Mouse (Mus musculus) lung, embryonic 16.5 days (tissue): ENCODE results near the gene Gm12790. TPM values are rescaled to one million over a fixed set of nuclear protein-coding genes. Genes with fewer than 3 reads are reported as not detected.
"Not testable (repeated sequence)": the region's sequence is repeated elsewhere in the genome, so short reads cannot be mapped to it uniquely, and the experiment has no call there.

Experiments
- ATAC-seq: fragments of 200-750 bp; cut with Nextera tagmentation; 2 replicates; pipeline ENCODE4 v1.8.0; 2017; ENCODE audit warnings: low read depth, mild to moderate bottlenecking, moderate library complexity
- H3K27ac ChIP-seq: fragments of 300-500 bp; sonication (generic); 2 replicates; pipeline ENCODE4 v1.5.1; 2014; ENCODE audit warnings: mild to moderate bottlenecking, control low read depth, low read length
- H3K27me3 ChIP-seq: fragments of 300-500 bp; sonication (generic); 2 replicates; pipeline ENCODE4 v1.6.1; 2014; ENCODE audit warnings: low read depth, low read length, mixed read lengths; ENCODE audit not compliant: control insufficient read depth, insufficient read depth
- H3K36me3 ChIP-seq: fragments of 300-500 bp; sonication (generic); 2 replicates; pipeline ENCODE4 v1.6.1; 2014; ENCODE audit warnings: low read length; ENCODE audit not compliant: control insufficient read depth, insufficient read depth
- H3K4me1 ChIP-seq: fragments of 300-500 bp; sonication (generic); replicated peaks from 2 replicates; pipeline ENCODE4 v1.6.1; 2014; ENCODE audit warnings: low read length, mixed read lengths; ENCODE audit not compliant: control insufficient read depth, insufficient read depth
- H3K4me2 ChIP-seq: fragments of 300-500 bp; sonication (generic); 2 replicates; pipeline ENCODE4 v1.6.1; 2014; ENCODE audit warnings: low read depth, low read length, control low read depth
- H3K4me3 ChIP-seq: fragments of 300-500 bp; sonication (generic); 2 replicates; pipeline ENCODE4 v1.5.1; 2014; ENCODE audit warnings: mild to moderate bottlenecking, low read length, control low read depth
- H3K9ac ChIP-seq: fragments of 300-500 bp; sonication (generic); 2 replicates; pipeline ENCODE4 v1.6.1; 2014; ENCODE audit warnings: low read length, control low read depth
- H3K9me3 ChIP-seq: fragments of 300-500 bp; sonication (generic); 2 replicates; pipeline ENCODE4 v1.6.1; 2016; ENCODE audit warnings: low read length; ENCODE audit not compliant: control insufficient read depth
- WGBS: fragments of 180-500 bp; shearing (Covaris S2); extraction: QIAGEN DNeasy Blood & Tissue Kit; methylation state at CpG from one replicate; pipeline ENCODE4 v1.1.7; 2014; 5-methylcytosine and 5-hydroxymethylcytosine counted together
- polyA plus RNA-seq: library from polyadenylated mRNA; unstranded; fragments of >200 nt; fragmentation: Nextera tagmentation; extraction: Ambion mirVana; gene quantifications from 2 replicates; pipeline ENCODE4 v1.2.1, GENCODE M21; 2015

The Gm12790 gene
- polyA plus RNA-seq: not detected in 2 replicates

DNA sequence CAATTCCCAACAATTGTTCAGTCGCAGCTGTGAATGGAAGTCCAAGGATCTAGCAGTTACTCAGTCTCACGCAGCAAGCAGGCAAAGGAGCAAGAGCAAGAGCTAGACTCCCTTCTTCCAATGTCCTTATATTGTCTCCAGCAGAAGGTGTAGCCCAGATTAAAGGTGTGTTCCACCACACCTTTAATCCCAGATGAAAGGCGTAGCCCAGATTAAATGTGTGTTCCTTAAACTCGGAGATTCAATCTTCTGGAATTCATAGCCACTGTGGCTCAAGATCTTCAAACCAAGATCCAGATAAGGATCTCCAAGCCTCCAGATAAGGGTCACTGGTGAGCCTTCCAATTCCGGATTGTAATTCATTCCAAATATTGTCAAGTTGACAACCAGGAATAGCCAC lies at the start of gene Gm12790:
TSS of gene Gm12790 (minus strand) at position 101 of the 400 bp plus-strand sequence.
- H3K4me1 ChIP-seq, H3K9ac ChIP-seq, H3K9me3 ChIP-seq, H3K4me2 ChIP-seq, ATAC-seq, H3K4me3 ChIP-seq, H3K36me3 ChIP-seq, H3K27me3 ChIP-seq, H3K27ac ChIP-seq: not testable (repeated sequence)
- WGBS: no CpG with 5 or more reads among the region's 5 CpGs

DNA sequence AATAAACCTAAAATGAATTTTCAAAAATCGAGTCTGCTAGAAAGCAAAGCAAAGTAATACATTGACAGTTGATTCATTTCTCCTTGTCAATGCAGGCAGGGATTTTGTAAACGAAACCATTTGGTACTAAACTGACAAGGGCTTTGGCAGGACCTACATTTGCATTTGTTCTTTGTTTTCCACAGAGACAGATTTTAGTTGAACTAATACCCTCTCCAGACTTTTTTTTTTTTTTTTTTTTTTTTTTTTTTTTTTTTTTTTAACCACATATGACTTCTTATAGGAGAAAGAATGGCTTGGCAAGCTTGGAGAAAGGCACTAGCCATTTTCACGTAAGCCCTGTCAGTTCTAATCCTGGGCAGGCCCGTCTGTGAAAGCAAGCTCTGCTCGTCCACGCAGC lies 45.8 kb upstream of the Gm12790 start:
- Histone ChIP-seq H3K4me3 (no peak overlapping the region), H3K9me3 (no peaks in the 10 kb centered on the region), H3K4me1 (no peaks in the 10 kb centered on the region), H3K9ac (no peak overlapping the region), H3K4me2 (no peak overlapping the region), H3K36me3 (no peaks in the 10 kb centered on the region), H3K27ac (no peak overlapping the region), H3K27me3 (no peaks in the 10 kb centered on the region)
- ATAC-seq: no peak
- WGBS: 82% methylated on average over 6 of the region's 6 CpGs

DNA sequence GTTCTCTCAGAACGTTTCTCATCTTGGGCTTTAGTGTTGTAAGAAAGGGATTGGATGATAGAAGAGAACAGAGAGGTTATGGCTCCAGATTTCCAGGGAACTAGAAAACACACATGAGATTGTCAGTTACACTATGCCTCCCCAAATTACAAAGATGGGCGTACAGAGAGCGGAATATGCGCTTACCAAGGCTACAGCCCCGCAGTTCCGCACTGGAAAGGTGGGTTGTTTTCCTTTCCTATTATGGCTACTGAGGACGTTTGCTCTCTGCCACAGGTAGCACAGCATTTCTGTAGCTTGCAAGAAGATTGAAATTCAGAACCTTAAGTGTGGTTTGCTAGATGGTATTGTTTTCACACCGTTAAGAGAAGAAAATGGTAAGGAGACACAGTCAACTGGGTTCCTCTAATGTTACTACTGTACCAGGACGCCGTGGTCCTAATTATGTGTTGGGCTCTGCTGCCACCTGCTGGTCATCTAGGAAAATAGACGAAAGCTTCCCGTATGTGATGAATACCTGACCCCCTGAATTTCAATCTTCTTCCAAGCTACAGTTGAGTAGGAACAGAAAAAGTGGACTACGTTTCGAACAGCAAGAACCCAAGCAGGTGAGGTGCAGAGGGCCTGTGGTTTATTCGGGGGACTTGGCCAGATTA lies 17.5 kb upstream of the Gm12790 start:
- H3K27me3 ChIP-seq: no peaks in the 10 kb centered on the region; the same call in 1 of the 2 replicates
- H3K36me3 ChIP-seq: no peaks in the 10 kb centered on the region
- no peak overlapping the region for H3K27ac ChIP-seq
- H3K9me3 ChIP-seq: no peaks in the 10 kb centered on the region
- no peak overlapping the region for H3K9ac ChIP-seq
- ATAC-seq: peak; percentile 73
- H3K4me2 ChIP-seq: no peak overlapping the region
- H3K4me3 ChIP-seq: no peak overlapping the region
- 35% methylated on average over 15 of the region's 15 CpGs for WGBS
- no peaks in the 10 kb centered on the region for H3K4me1 ChIP-seq

DNA sequence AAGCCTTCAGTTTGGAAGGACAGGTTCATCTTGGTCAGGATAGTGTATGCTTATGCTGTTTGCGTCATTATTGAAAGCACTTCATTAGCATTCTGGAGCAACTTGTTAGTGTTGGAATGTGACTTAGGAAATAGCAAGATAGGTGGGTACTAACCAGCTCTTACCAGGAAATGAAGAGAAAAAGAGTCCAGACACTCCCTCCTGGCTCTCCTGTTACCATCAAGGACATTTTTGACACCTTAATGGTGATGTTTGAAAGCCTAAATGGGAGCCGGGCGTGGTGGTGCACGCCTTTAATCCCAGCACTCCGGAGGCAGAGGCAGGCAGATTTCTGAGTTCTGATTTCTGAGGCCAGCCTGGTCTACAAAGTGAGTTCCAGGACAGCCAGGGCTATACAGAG lies 16.6 kb upstream of the Gm12790 start:
- Histone ChIP-seq H3K4me3 (no peak overlapping the region), H3K4me2 (no peak overlapping the region), H3K9me3 (no peaks in the 10 kb centered on the region), H3K27ac (no peak overlapping the region), H3K4me1 (no peaks in the 10 kb centered on the region), H3K27me3 (no peaks in the 10 kb centered on the region; the same call in 1 of the 2 replicates), H3K36me3 (no peaks in the 10 kb centered on the region), H3K9ac (no peak overlapping the region)
- no peak for ATAC-seq
- 85% methylated on average over 5 of the region's 5 CpGs for WGBS

DNA sequence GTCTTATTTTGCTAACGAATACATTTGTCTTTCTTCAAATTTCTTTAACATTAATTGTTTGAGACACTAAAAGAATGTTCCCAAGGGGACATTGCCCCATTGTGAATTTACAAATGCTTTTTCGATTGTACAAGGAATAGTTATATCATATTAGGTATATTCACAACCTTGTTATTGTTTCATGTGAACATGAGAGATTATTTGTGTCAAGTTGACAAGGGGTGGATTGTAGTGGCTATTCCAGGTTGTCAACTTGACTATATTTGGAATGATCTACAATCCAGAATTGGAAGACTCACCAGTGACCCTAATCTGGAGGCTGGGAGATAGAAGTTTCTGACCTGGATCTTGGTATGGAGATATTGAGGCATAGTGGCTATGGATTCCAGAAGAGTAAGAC lies 5.5 kb upstream of the Gm12790 start, which contains the start of gene Gm12789:
TSS of gene Gm12789 (plus strand) at position 301 of the 400 bp plus-strand sequence.
- H3K9me3 ChIP-seq, H3K4me3 ChIP-seq, H3K4me2 ChIP-seq, H3K27me3 ChIP-seq, H3K4me1 ChIP-seq, H3K27ac ChIP-seq, H3K9ac ChIP-seq, ATAC-seq, H3K36me3 ChIP-seq: not testable (repeated sequence)
- 82% methylated on average over 2 of the region's 2 CpGs for WGBS

DNA sequence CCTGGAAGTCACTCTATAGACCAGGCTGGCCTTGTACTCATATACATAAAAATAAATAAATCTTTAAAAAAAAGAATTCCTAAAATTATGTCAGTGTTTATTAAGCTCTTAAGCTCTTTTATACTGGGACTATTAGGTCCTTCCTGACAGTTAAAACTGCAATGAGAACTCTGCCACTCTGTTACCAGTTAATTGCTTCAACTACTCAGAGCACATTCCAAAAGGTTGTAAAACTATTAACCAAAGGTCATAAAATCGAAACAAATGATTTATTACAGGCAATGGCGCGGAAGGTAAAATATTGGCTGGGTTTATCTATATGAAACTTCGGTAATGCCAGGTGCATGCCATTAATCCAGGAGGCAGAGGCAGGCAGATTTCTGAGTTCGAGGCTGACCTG lies 4.8 kb upstream of the Gm12790 start:
- WGBS: 87% methylated on average over 5 of the region's 5 CpGs
- ATAC-seq: no peak
- Histone ChIP-seq H3K4me2 (no peak overlapping the region), H3K36me3 (no peaks in the 10 kb centered on the region), H3K4me1 (no peaks in the 10 kb centered on the region), H3K27ac (no peak overlapping the region), H3K9me3 (no peaks in the 10 kb centered on the region), H3K9ac (no peak overlapping the region), H3K4me3 (no peak overlapping the region), H3K27me3 (no peaks in the 10 kb centered on the region)

DNA sequence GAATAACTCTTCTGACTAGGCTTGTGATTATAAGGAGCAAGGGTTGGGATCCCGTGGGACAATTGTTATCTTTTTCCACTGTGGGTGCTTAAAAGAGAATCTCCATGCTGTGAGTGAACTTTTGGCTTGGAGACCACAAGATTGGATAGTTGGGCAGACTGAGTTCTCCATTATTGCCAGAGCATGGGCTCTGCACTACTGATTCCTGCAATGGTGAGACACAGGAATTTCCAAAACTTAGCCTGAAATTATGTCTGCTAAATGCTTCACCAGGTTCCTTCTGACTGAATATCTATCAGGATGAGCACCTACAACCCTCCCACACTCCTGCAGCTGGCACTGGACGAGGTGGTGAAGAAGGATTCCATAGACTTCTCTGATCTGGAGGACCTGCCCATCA lies 40.7 kb downstream of the Gm12790 start, which contains the start of gene Gm12794:
TSS of gene Gm12794 (plus strand) at position 301 of the 400 bp plus-strand sequence.
- not testable (repeated sequence) for ATAC-seq, H3K36me3 ChIP-seq, H3K27me3 ChIP-seq, H3K4me3 ChIP-seq, H3K27ac ChIP-seq, H3K9ac ChIP-seq, H3K4me1 ChIP-seq, H3K4me2 ChIP-seq, H3K9me3 ChIP-seq
- 55% methylated on average over 2 of the region's 2 CpGs for WGBS

Other genes starting within 250 kb of the Gm12790 start
- gene B020004J07Rik, start 137.0 kb downstream of the Gm12790 start, polyA plus RNA-seq: not detected in 2 replicates
- 0.23 TPM in 1 of 2 replicates, not detected in the other for gene C130073F10Rik, start 87.3 kb downstream of the Gm12790 start, polyA plus RNA-seq
- gene Gm12800, start 71.9 kb downstream of the Gm12790 start, polyA plus RNA-seq: not detected in 2 replicates
- not detected in 2 replicates for gene Gm12794, start 40.6 kb downstream of the Gm12790 start, polyA plus RNA-seq
- gene Gm12789, start 5.6 kb upstream of the Gm12790 start, polyA plus RNA-seq: not detected in 2 replicates
- 35.4 and 46.5 TPM in 2 replicates for gene Pde4b, start 106.5 kb upstream of the Gm12790 start, polyA plus RNA-seq